Mouse (Mus musculus): Measurements from ENCODE around the gene Tubb4a.

GRCm38 (mm10) chr17:57063031-57063430 lies 24.6 kb downstream of the Tubb4a start:
- TF ChIP-seq GATA1 (IDR thresholded peaks at IDR 0.05; ENCODE audit: borderline replicate concordance, low read length) (no peak), FLI1 (IDR thresholded peaks at IDR 0.05; ENCODE audit: low read length) (no peak)
